Mouse (Mus musculus) urinary bladder, postnatal 25 days (tissue): Measurements from ENCODE around the gene Gm21870.
"Not testable (repeated sequence)": the region's sequence is repeated elsewhere in the genome, so short reads cannot be mapped to it uniquely, and the experiment has no call there.

Source experiments
- DNase-seq: peaks from one replicate; pipeline ENCODE4 v3.0.0; 2022; ENCODE audit warnings: low spot score

Gm21870 gene

DNA sequence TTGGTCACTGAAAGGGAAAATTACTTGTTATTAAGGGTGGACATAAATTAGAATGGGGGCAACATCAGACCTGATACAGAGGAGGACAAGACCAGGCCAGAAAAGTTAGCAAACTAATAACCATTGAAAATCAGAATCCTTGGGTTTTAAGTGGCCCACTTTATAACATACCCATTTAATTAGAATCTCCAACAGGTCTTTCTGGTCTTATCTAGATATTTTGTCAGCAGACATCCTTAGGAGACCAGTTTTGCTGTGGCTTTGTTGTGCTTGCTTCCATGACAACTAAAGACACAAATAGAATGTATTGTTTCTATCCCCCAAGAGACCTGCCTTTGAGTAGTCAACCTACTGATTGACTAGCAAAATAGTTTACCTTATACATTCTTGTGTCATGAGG, at the start of gene Gm21870:
Gm21870 (minus strand) TSS at position 101 of the 400 bp plus-strand sequence.
- DNase-seq: not testable (repeated sequence)

DNA sequence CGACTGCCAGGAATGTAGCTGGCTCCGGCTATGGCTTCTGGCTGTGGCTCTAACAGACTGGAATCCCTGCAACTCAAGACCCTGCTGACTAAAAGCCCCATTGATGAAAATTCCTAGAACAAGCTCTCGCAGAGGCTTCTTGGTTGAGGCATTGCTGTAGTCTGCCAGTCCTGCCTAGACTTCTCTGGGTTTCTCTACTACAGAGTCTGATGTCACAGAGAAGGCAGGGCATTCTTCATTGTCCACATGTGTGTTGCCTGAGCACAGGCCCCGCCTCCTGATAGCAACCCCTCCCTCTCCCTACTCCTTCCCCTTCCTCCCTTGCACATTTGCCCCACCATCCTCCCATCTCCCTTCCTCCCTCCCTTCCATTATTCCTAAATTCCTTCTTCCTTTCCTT, 30.2 kb downstream of the Gm21870 start, which contains the start of gene Btbd35f6:
Btbd35f6 (minus strand) TSS at position 101 of the 400 bp plus-strand sequence.
- not testable (repeated sequence) for DNase-seq
